Mouse (Mus musculus) liver, embryonic 16.5 days (tissue): Measurements from ENCODE around the gene Tsacc. TPM values are rescaled to one million over a fixed set of nuclear protein-coding genes. Genes with fewer than 3 reads are reported as not detected.
"Not testable (repeated sequence)": the region's sequence is repeated elsewhere in the genome, so short reads cannot be mapped to it uniquely, and the experiment has no call there.

Experiments
- ATAC-seq: fragments of 200-750 bp; cut with Nextera tagmentation; 2 replicates; pipeline ENCODE4 v1.8.0; 2017; ENCODE audit warnings: low read depth, mild to moderate bottlenecking, moderate number of reproducible peaks, moderate library complexity
- H3K27ac ChIP-seq: fragments of 300-500 bp; sonication (generic); 2 replicates; pipeline ENCODE4 v1.5.1; 2014; ENCODE audit warnings: mild to moderate bottlenecking, low read length
- H3K27me3 ChIP-seq: fragments of 300-500 bp; sonication (generic); 2 replicates; pipeline ENCODE4 v1.6.1; 2014; ENCODE audit warnings: low read depth, low read length, mixed read lengths; ENCODE audit not compliant: control insufficient read depth, insufficient read depth
- H3K36me3 ChIP-seq: fragments of 300-500 bp; sonication (generic); 2 replicates; pipeline ENCODE4 v1.6.1; 2014; ENCODE audit warnings: mild to moderate bottlenecking; ENCODE audit not compliant: control insufficient read depth, insufficient read depth
- H3K4me1 ChIP-seq: fragments of 300-500 bp; sonication (generic); 2 replicates; pipeline ENCODE4 v1.6.1; 2014; ENCODE audit warnings: low read depth, low read length, mixed read lengths; ENCODE audit not compliant: control insufficient read depth
- H3K4me2 ChIP-seq: fragments of 300-500 bp; sonication (generic); 2 replicates; pipeline ENCODE4 v1.6.1; 2014; ENCODE audit warnings: low read depth, low read length, mixed read lengths
- H3K4me3 ChIP-seq: fragments of 300-500 bp; sonication (generic); 2 replicates; pipeline ENCODE4 v1.5.1; 2014; ENCODE audit warnings: low read depth, mild to moderate bottlenecking, low read length
- H3K9ac ChIP-seq: fragments of 300-500 bp; sonication (generic); 2 replicates; pipeline ENCODE4 v1.6.1; 2014; ENCODE audit warnings: low read depth, low read length
- H3K9me3 ChIP-seq: fragments of 300-500 bp; sonication (generic); replicated peaks from 2 replicates; pipeline ENCODE4 v1.6.1; 2016; ENCODE audit warnings: low read length; ENCODE audit not compliant: control insufficient read depth
- WGBS: fragments of 180-500 bp; shearing (Covaris S2); extraction: QIAGEN DNeasy Blood & Tissue Kit; methylation state at CpG from one replicate; pipeline ENCODE4 v1.1.7; 2014; ENCODE audit not compliant: insufficient replicate concordance; 5-methylcytosine and 5-hydroxymethylcytosine counted together
- polyA plus RNA-seq: library from polyadenylated mRNA; unstranded; fragments of >200 nt; fragmentation: Nextera tagmentation; extraction: Ambion mirVana; gene quantifications from 2 replicates; pipeline ENCODE4 v1.2.1, GENCODE M21; 2015

Gene Tsacc
- polyA plus RNA-seq, 1 experiment from 2014 or later: 4.1 TPM

DNA sequence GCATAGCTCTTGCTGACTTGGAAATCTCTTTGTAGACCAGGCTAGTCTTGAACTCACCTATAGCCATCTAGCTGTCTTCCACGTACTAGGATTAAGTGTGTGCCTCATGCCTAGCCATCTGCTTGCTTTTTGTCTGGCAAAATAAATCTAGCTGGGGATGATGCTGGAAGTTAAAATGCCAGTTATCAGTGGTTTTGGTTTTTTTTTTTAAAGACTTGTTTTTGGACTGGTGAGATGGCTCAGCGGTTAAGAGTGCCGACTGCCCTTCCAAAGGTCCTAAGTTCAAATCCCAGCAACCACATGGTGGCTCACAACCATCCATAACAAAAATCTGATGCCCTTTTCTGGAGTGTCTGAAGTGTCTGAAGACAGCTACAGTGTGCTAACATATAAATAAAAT, 24.9 kb downstream of the Tsacc start:
- Histone ChIP-seq H3K27me3 (no peaks in the 10 kb centered on the region), H3K9ac (no peak overlapping the region), H3K36me3 (no peaks in the 10 kb centered on the region), H3K4me3 (no peak overlapping the region), H3K4me1 (no peaks in the 10 kb centered on the region), H3K4me2 (no peak overlapping the region), H3K27ac (no peak overlapping the region), H3K9me3 (no peaks in the 10 kb centered on the region)
- WGBS: 71% methylated on average over 3 of the region's 3 CpGs
- ATAC-seq: no peak

DNA sequence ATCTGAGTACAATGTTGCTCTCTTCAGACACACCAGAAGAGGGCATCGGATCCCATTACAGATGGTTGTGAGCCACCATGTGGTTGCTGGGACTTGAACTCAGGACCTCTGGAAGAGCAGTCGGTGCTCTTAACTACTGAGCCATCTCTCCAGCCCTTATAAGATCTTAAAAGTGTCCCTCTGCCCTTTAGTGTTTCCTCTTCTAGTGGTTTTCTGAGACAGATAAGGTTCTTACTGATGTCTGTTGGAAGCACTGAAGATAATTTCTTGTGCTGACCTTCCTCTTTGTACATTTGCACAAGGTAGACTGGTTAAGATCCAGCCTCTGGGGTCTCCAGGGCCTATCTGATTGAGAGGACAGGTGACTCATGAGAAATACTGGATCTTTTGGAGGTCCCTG, 25.5 kb downstream of the Tsacc start:
- H3K27ac ChIP-seq, H3K9ac ChIP-seq, H3K4me1 ChIP-seq, H3K9me3 ChIP-seq, H3K36me3 ChIP-seq, H3K27me3 ChIP-seq, H3K4me3 ChIP-seq, ATAC-seq, H3K4me2 ChIP-seq: not testable (repeated sequence)
- 45% methylated on average over 2 of the region's 2 CpGs for WGBS

DNA sequence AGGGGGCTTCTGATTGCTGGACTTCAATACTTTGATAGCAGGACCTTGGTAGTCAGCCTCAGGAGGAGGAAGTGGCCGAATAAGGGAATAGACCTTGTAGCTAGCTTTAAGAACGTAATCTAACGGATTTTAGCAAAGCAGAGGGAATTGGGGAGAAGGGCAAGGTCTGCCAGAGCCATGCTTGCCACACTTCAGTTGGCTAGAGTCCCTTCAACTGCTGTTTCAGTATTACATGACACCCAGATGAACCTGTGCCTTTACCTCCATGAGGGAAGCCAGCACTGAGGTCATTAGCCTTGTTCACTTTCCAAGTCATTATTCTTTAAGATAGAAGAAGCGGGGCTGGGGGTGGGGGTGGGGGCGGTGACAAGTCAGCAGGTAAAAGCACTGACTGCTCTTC, 27.8 kb downstream of the Tsacc start:
- no peaks in the 10 kb centered on the region for H3K4me1 ChIP-seq
- H3K4me2 ChIP-seq: no peak overlapping the region

DNA sequence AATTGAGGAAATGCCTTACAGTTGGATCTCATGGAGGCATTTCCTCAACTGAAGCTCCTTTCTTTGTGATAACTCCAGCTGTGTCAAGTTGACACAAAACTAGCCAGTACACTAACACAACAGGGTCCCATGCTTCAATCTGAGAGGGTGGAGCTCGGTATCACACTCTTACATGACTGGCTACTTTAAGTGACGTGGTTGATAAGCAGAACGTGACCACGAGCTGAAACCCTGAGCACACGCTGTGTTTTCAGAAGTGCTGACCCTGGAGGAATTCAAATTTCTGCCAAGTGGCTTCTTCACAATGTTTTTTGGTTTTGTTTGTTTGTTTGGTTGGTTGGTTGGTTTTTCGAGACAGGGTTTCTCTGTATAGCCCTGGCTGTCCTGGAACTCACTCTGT, 28.8 kb downstream of the Tsacc start:
- not testable (repeated sequence) for ATAC-seq

More for the DNA sequence above, 27.8 kb downstream of the Tsacc start:
- ATAC-seq: no peak
- Histone ChIP-seq H3K36me3 (no peaks in the 10 kb centered on the region), H3K27me3 (no peaks in the 10 kb centered on the region), H3K4me3 (no peak overlapping the region), H3K9me3 (no peaks in the 10 kb centered on the region), H3K27ac (no peak overlapping the region), H3K9ac (no peak overlapping the region)
- WGBS: 70% methylated on average over 5 of the region's 5 CpGs

DNA sequence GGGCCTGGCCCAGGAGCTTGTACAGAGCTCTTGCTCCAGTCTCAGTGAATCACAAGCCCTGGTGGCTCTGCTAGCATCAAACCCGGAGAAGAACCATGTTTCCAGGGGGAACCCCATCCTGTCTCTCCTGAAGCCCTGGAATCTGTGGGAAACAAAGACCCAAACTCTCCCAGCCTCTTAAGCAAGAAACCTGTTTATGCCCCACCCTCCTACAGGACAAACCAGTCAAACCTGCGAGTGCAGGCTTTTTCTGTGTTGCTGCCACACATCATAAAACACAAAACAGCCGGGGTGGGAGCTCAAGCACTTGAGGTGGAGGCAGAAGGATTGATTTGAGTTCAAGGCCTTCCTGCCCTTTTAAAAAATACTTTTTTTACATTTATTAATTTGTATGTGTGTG, 34.5 kb downstream of the Tsacc start:
- no peak for ATAC-seq
- Histone ChIP-seq H3K9ac (no peak overlapping the region), H3K4me3 (no peak overlapping the region), H3K9me3 (no peaks in the 10 kb centered on the region), H3K27me3 (0 out of 2 replicates have a peak, but pooled peaks cover under 1% of the 10 kb centered on the region), H3K4me1 (no peaks in the 10 kb centered on the region), H3K27ac (no peak overlapping the region), H3K4me2 (no peak overlapping the region), H3K36me3 (no peaks in the 10 kb centered on the region)
- 44% methylated on average over 3 of the region's 3 CpGs for WGBS

More for the DNA sequence above, 28.8 kb downstream of the Tsacc start:
- H3K4me3 ChIP-seq, H3K9me3 ChIP-seq, H3K4me1 ChIP-seq, H3K4me2 ChIP-seq, H3K36me3 ChIP-seq, H3K27ac ChIP-seq, H3K9ac ChIP-seq, H3K27me3 ChIP-seq: not testable (repeated sequence)
- 38% methylated on average over 6 of the region's 6 CpGs for WGBS

DNA sequence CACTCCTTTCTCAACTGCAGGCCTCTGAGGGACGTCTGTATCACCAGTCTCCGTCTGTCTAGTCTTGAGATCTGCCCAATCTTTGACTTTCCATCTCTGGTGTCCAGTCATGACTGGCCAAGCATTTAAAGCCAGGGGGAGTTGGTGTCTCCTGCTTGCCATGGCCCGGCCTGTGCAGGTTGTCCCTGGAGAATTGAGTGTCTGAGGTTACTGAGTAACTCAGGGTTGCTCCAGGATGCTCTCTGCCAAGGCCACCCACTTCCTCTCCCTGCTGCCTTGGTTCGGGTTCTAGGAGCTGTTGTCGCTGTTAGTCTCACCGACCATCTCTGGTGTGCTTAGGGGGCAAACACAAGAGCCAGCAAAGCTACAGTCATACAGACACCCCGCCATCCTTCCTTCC, 40.4 kb downstream of the Tsacc start:
- ATAC-seq: no peak
- 38% methylated on average over 7 of the region's 7 CpGs for WGBS
- H3K9me3 ChIP-seq: no peaks in the 10 kb centered on the region
- peaks cover 7% of the 10 kb centered on the region; the same call in 1 of the 2 replicates for H3K4me1 ChIP-seq
- no peaks in the 10 kb centered on the region for H3K36me3 ChIP-seq
- no peak overlapping the region for H3K27ac ChIP-seq
- H3K9ac ChIP-seq: no peak overlapping the region
- H3K4me2 ChIP-seq: no peak overlapping the region
- H3K4me3 ChIP-seq: no peak overlapping the region
- peaks cover 29% of the 10 kb centered on the region for H3K27me3 ChIP-seq

DNA sequence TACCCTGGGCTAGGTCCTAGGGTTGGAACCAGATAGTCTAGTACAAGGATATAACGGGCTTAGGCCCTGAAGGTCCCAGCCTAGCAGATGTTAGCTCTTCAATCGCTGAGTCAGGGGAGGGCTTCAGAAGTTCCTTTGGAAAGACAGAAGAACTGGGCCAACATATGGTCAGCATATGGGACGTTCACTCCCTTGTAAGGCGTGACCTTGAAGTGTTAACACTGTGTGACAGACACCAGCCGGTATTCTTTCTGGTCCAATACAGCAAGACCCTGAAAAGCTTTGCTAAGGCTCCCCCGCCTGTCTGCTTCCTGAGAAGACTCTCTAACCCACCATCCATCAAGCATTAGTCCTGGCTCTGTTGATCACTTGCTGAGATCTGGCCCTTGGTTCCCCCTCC, 40.8 kb downstream of the Tsacc start:
- H3K4me1 ChIP-seq: peaks cover 7% of the 10 kb centered on the region; the same call in 1 of the 2 replicates
- no peak for ATAC-seq

DNA sequence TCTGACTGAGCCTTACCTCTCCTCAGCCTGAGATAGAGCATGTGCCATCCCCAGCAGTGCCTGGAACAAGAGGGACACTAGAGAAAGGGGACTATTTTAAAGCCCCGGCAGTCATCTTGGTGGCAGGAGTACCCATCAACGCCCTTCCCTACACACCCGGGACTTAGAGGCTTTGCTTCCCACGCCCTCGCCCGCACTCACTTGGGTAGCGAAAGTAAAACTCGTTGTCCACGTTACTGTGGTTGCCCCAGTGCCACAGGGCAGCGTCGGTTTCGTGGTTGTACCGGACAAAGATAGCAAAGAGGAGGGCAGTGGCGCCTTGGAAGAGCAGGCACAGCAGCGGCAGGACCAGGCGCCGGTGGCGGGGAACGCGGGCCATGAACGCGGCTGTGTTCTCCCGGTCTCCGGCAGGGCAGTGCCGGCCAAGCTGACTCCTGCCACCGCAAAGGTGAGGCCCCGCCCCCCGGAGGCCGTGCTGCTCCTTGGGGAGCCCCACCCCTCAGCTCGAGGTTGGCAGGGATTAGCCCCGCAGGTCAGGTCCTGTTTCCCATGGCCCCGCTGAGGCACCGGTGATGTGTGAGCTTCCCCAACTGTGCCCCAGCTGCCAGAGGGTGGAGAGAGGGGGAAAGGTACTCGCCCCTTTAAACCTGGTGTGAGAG, 42.4 kb downstream of the Tsacc start, which contains the start of gene Rhbg:
Gene Rhbg, minus strand, starts transcription at position 442 of the 659 bp plus-strand sequence.
- Histone ChIP-seq H3K4me2 (peak within 1 kb of the TSS; percentile 66), H3K4me3 (peak within 1 kb of the TSS; percentile 55), H3K27me3 (peaks cover 29% of the 10 kb centered on the region), H3K9ac (no peak within 1 kb of the TSS), H3K27ac (no peak within 1 kb of the TSS), H3K4me1 (peaks cover 7% of the 10 kb centered on the region; the same call in 1 of the 2 replicates), H3K36me3 (no peaks in the 10 kb centered on the region), H3K9me3 (no peaks in the 10 kb centered on the region)
- ATAC-seq: peak; percentile 41; the same call in 1 of the 2 replicates
- WGBS: 3% methylated on average over 34 of the region's 34 CpGs

More for the DNA sequence above, 40.8 kb downstream of the Tsacc start:
- 52% methylated on average over 6 of the region's 6 CpGs for WGBS
- Histone ChIP-seq H3K9ac (no peak overlapping the region), H3K9me3 (no peaks in the 10 kb centered on the region), H3K36me3 (no peaks in the 10 kb centered on the region), H3K4me3 (no peak overlapping the region), H3K27me3 (peaks cover 29% of the 10 kb centered on the region), H3K27ac (no peak overlapping the region), H3K4me2 (no peak overlapping the region)

DNA sequence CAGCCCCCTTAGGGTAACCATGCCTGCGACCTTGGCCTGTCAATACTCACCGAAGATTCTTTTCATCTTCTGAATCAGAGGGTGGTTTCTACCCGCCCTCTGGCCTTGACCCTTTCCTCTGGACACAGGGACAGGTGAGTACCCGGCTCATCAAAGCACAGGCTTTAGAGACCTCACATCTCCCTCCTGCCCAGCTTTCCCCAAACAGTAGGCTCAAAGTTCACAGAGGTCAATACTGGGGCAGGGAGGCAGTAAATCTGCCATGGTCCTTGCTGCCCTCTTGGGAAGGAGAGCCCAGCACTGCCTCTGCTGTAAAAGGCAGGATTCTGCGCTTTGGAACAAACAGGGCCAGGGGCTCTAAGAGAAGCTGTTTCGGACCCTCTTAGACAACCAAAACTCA, 44.1 kb downstream of the Tsacc start:
- WGBS: 50% methylated on average over 6 of the region's 6 CpGs
- no peaks in the 10 kb centered on the region for H3K36me3 ChIP-seq
- H3K4me2 ChIP-seq: no peak overlapping the region
- H3K9me3 ChIP-seq: no peaks in the 10 kb centered on the region
- no peak overlapping the region for H3K27ac ChIP-seq
- H3K27me3 ChIP-seq: peaks cover 29% of the 10 kb centered on the region
- ATAC-seq: peak; percentile 19; the same call in 1 of the 2 replicates
- H3K4me3 ChIP-seq: no peak overlapping the region
- H3K4me1 ChIP-seq: peaks cover 7% of the 10 kb centered on the region; the same call in 1 of the 2 replicates
- H3K9ac ChIP-seq: no peak overlapping the region
